In genomic region chr14:47649631-47650337, GRCm38 (mm10) we compare ENCODE assay signal across 8 mouse cellular contexts. TPM values are rescaled to one million over a fixed set of nuclear protein-coding genes. Genes with fewer than 3 reads are reported as not detected.
DNase-seq lines count a peak whose midpoint lies in the region; ATAC-seq and TF ChIP-seq lines count a peak whose summit lies in the region.

No protein-coding gene starts in this region.

- no peak for TF ChIP-seq CTCF in heart, postnatal 0 days (IDR thresholded peaks at IDR 0.05; ENCODE audit: low read depth)

- peaks cover 18% of the 10 kb centered on the region; the same call in 1 of the 2 replicates for H3K4me1 ChIP-seq in heart, postnatal 0 days (ENCODE audit: control insufficient read depth, insufficient read depth)

- H3K4me3 ChIP-seq in heart, postnatal 0 days (ENCODE audit: low read depth, low read length): peak overlapping the region; percentile 77

- H3K36me3 ChIP-seq in heart, postnatal 0 days (replicated peaks; ENCODE audit: control insufficient read depth, insufficient read depth, low read length): no peaks in the 10 kb centered on the region

- H3K9me3 ChIP-seq in heart, postnatal 0 days (replicated peaks; ENCODE audit: control insufficient read depth, low read length): no peaks in the 10 kb centered on the region

- no peaks in the 10 kb centered on the region for H3K27me3 ChIP-seq in heart, postnatal 0 days (ENCODE audit: control insufficient read depth, insufficient read depth, low read length)

- TF ChIP-seq EP300 in heart, postnatal 0 days (IDR thresholded peaks at IDR 0.05; ENCODE audit: low read depth): no peak

- DNase-seq in ES-CJ7 (ENCODE audit: low read depth, low spot score): peak; percentile 72
- peak; percentile 72 to 80 for DNase-seq in adrenal gland, postnatal 36 days
- DNase-seq in heart, postnatal 0 days (ENCODE audit: low spot score): peak; percentile 53
- DNase-seq in kidney, postnatal 36 days: peak; percentile 51 to 77
- DNase-seq in lung, postnatal 14 days: peak; percentile 57
- DNase-seq in retina, embryonic 14.5 days (ENCODE audit: low spot score): peak; percentile 67
- DNase-seq in urinary bladder, postnatal 4 days (ENCODE audit: low spot score in 2 of 2): peak; percentile 53 to 68

- under 1% methylated on average over 43 of the region's 46 CpGs for WGBS in heart, postnatal 0 days

- H3K4me2 ChIP-seq in heart, postnatal 0 days (ENCODE audit: low read depth, low read length): peak overlapping the region; percentile 76

- H3K9ac ChIP-seq in heart, postnatal 0 days (replicated peaks; ENCODE audit: low read depth, low read length): peak overlapping the region; percentile 82

- peak overlapping the region; percentile 97 for H3K27ac ChIP-seq in heart, postnatal 0 days (ENCODE audit: low read depth)

- ATAC-seq in erythroid progenitor cell, adult 5-6 weeks (replicated peaks; ENCODE audit: low FRiP score, poor library complexity, severe bottlenecking): peak; percentile 79
- peak; percentile 86 for ATAC-seq in heart, postnatal 0 days (ENCODE audit: insufficient read depth, low read depth)

RNA-seq across cellular contexts. Expression of gene Ktn1, which starts 1.5 kb away (rescaled TPM):
- 10 to 100 TPM; 58.5 to 63.3 TPM for total RNA-seq in adrenal gland, postnatal 36 days (2021)
- total RNA-seq in erythroid progenitor cell, adult 5-6 weeks (2015; ENCODE audit: low replicate concordance): 22.7 and 23.1 TPM in 2 replicates
- 11.8 and 19.3 TPM in 2 replicates for total RNA-seq in erythroid progenitor cell, adult 5-6 weeks (2017; ENCODE audit: low replicate concordance)
- total RNA-seq in heart, postnatal 0 days (2014; rRNA removed; ENCODE audit: low replicate concordance): 31.7 and 35.6 TPM in 2 replicates
- 104 and 107 TPM in 2 replicates for polyA plus RNA-seq in heart, postnatal 0 days (2015; fragmentation: Nextera tagmentation; extraction: Ambion mirVana)

Comparison
In these comparisons a context has a peak if more than half of its experiments do, and no peak if none do; other contexts are left out.
1. Peak in every context shown above with its lines: DNase-seq, ATAC-seq, H3K4me3 ChIP-seq and H3K27ac ChIP-seq.